Mouse (Mus musculus): ENCODE results near the gene Lyzl4.

The Lyzl4 gene

GRCm38 (mm10) chr9:121642001-121642400 lies at the start of gene Lyzl4:
TSS of gene Lyzl4 (minus strand) at chr9:121642096.
- in situ Hi-C loops (cut with MboI, MseI) = no loop called here

- in situ Hi-C loops (cut with MboI, MseI) = no loop called here
Observed at GRCm38 (mm10) chr9:121690734-121691133, 48.8 kb upstream of the Lyzl4 start.

GRCm38 (mm10) chr9:121690200-121690651 lies 48.3 kb upstream of the Lyzl4 start:
- in situ Hi-C loops (cut with MboI, MseI) = no loop called here

GRCm38 (mm10) chr9:121684702-121685101 lies 42.8 kb upstream of the Lyzl4 start:
- in situ Hi-C loops (cut with MboI, MseI) = no loop called here

- in situ Hi-C loops (cut with MboI, MseI) = no loop called here
Observed at GRCm38 (mm10) chr9:121682037-121682680, 40.3 kb upstream of the Lyzl4 start.

GRCm38 (mm10) chr9:121681191-121681590 lies 39.3 kb upstream of the Lyzl4 start:
- in situ Hi-C loops (cut with MboI, MseI) = no loop called here

- in situ Hi-C loops (cut with MboI, MseI) = no loop called here
Observed at GRCm38 (mm10) chr9:121679549-121679948, 37.7 kb upstream of the Lyzl4 start.

GRCm38 (mm10) chr9:121677476-121677875 lies 35.6 kb upstream of the Lyzl4 start:
- in situ Hi-C loops (cut with MboI, MseI) = no loop called here

GRCm38 (mm10) chr9:121677069-121677468 lies 35.2 kb upstream of the Lyzl4 start:
- in situ Hi-C loops (cut with MboI, MseI) = no loop called here

- in situ Hi-C loops (cut with MboI, MseI) = no loop called here
Observed at GRCm38 (mm10) chr9:121675556-121675955, 33.7 kb upstream of the Lyzl4 start.

GRCm38 (mm10) chr9:121675011-121675410 lies 33.1 kb upstream of the Lyzl4 start:
- in situ Hi-C loops (cut with MboI, MseI) = no loop called here

GRCm38 (mm10) chr9:121673716-121674115 lies 31.8 kb upstream of the Lyzl4 start:
- in situ Hi-C loops (cut with MboI, MseI) = no loop called here

- in situ Hi-C loops (cut with MboI, MseI) = no loop called here
Observed at GRCm38 (mm10) chr9:121672311-121672710, 30.4 kb upstream of the Lyzl4 start.

- in situ Hi-C loops (cut with MboI, MseI) = no loop called here
Observed at GRCm38 (mm10) chr9:121671300-121671699, 29.4 kb upstream of the Lyzl4 start.

- in situ Hi-C loops (cut with MboI, MseI) = no loop called here
Observed at GRCm38 (mm10) chr9:121669348-121669791, 27.5 kb upstream of the Lyzl4 start.

- in situ Hi-C loops (cut with MboI, MseI) = no loop called here
Observed at GRCm38 (mm10) chr9:121667822-121668221, 25.9 kb upstream of the Lyzl4 start.

GRCm38 (mm10) chr9:121666957-121667630 lies 25.2 kb upstream of the Lyzl4 start:
- in situ Hi-C loops (cut with MboI, MseI) = no loop called here

- in situ Hi-C loops (cut with MboI, MseI) = no loop called here
Observed at GRCm38 (mm10) chr9:121664104-121664503, 22.2 kb upstream of the Lyzl4 start.

GRCm38 (mm10) chr9:121663467-121663866 lies 21.6 kb upstream of the Lyzl4 start:
- in situ Hi-C loops (cut with MboI, MseI) = no loop called here

GRCm38 (mm10) chr9:121659791-121660190 lies 17.9 kb upstream of the Lyzl4 start:
- in situ Hi-C loops (cut with MboI, MseI) = no loop called here

- in situ Hi-C loops (cut with MboI, MseI) = no loop called here
Observed at GRCm38 (mm10) chr9:121658248-121658647, 16.4 kb upstream of the Lyzl4 start.

- in situ Hi-C loops (cut with MboI, MseI) = no loop called here
Observed at GRCm38 (mm10) chr9:121657143-121657542, 15.2 kb upstream of the Lyzl4 start.

- in situ Hi-C loops (cut with MboI, MseI) = no loop called here
Observed at GRCm38 (mm10) chr9:121656322-121656721, 14.4 kb upstream of the Lyzl4 start.

Data from T-helper 1 cell (primary cell).